Mouse (Mus musculus): ENCODE data around the gene Napb.
A peak's percentile ranks its signal among the peaks of the same experiment; 100 is the strongest.

Gene Napb

DNA sequence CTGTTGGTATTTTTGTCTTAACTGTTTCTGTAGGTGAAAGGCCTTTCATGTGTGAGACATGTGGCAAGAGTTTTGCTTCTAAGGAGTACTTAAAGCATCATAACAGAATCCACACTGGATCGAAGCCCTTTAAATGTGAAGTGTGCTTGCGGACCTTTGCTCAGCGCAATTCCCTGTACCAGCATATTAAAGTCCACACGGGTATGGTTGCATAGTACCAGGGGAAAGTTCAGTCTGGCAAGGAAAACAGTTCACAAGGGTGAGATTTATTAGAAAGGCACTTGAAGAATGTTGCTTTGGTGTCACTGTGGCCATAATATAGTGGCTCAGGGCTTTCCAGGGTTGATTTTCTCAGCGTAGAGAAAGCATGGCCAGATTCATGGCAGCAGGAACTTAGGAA lies 44.3 kb downstream of the Napb start:
- no peak for DNase-seq

GRCm38 (mm10) chr2:148686862-148687261 lies 45.4 kb downstream of the Napb start:
- DNase-seq, result no peak

- no peak for DNase-seq
Observed at GRCm38 (mm10) chr2:148685709-148686108, 46.6 kb downstream of the Napb start.

GRCm38 (mm10) chr2:148684972-148685371 lies 47.3 kb downstream of the Napb start:
- no peak for DNase-seq

- no peak for DNase-seq
Observed at GRCm38 (mm10) chr2:148683031-148683430, 49.2 kb downstream of the Napb start.

GRCm38 (mm10) chr2:148681461-148681891 lies 50.8 kb downstream of the Napb start:
- DNase-seq, result peak in 1 of 2 experiments; percentile 37

DNA sequence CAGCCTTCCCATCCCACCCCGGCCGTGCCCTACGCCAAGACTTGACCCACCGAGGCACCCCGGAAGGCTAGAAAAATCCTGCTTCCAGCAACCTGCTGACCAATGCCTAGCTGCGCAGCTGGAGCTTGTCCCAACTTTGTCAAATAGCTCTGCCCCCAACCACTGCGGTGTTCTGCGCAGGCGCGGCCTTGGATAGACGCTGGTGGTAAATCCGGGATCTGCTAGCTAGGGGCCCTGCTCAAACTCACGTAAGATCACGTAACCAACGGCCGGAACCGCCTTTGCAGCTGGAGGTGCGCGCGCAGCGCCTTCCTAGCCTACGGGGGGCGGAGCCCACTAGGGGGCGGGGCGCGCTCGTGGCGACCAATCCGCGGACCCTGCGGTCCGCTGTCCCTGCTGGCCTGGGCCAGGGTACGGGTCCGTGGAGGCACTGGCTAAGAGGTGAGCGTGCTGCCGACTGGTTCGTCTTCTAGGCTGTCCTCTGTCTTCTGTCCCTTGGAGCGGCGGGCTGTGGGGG lies 51.4 kb downstream of the Napb start, which contains the start of gene Gzf1:
Gzf1 (plus strand) TSS at position 249 of the 517 bp plus-strand sequence.
- peak; percentile 97 to 99 for DNase-seq

- no peak for DNase-seq
Observed at GRCm38 (mm10) chr2:148679346-148679745, 52.9 kb downstream of the Napb start.

DNA sequence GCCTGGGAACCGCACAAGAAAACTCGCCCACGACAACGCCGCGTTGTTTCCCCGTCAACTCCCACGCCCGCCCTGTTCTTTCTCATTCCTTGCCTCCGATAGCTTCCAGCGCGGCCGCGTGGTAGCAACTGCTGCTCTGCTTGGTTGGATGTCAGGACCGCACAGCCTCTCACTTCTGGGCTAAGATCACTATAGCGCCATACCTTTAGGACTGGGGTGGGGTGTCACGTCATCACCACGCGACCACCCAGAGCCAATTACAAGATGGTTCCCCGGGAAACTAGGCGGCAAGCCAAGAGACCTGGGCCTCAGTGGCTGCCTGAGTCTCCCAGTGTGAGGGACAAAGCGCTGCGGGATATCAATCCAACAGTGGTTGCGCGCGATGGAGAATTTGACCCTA lies 54.5 kb downstream of the Napb start:
- DNase-seq, result no peak

- peak; percentile 98 to 99 for DNase-seq
Observed at GRCm38 (mm10) chr2:148672199-148673096, 59.8 kb downstream of the Napb start, which contains the start of gene Nxt1. Gene Nxt1 (plus strand): TSS chr2:148672601.

DNA sequence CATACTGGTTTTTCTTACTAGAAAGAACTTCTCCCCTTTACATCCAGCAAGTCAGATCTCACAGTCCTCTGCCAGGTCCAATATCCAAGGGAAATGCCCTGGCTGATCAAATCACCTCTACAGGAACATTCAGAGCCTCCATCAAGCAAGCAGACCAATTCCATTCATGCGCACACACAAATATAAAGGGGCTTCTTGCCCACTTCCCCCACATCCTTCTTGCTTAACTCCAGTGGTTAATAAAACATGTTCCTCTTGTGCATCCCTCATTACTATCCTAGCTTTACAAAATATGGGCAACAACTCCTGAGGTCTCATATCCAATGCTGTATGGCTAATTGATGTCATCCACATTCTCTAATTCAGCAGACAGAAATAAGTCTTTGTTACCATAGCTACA lies 68.8 kb downstream of the Napb start:
- DNase-seq, result no peak

DNA sequence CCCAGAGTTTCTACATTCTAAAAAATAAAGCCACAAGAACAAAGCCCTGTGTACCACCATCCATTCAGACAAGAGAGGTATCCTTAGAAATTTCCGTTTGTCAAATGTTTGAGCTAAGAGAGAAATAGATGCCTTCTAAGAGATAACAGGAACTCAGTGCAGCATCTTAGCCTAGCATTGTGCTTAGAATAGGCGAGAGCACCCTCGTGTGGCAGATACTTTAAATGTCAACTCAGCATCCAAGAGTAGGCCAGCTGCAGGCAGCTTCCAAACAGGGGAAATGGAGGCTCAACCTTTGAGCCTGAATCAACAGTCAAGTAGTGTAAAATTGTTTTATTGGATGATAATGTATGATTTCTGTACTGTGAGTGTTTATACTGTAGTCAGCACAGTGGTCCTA lies 77.3 kb downstream of the Napb start:
- DNase-seq, result peak; percentile 18 to 60

- no peak for DNase-seq
Observed at GRCm38 (mm10) chr2:148650587-148651357, 81.5 kb downstream of the Napb start.

DNA sequence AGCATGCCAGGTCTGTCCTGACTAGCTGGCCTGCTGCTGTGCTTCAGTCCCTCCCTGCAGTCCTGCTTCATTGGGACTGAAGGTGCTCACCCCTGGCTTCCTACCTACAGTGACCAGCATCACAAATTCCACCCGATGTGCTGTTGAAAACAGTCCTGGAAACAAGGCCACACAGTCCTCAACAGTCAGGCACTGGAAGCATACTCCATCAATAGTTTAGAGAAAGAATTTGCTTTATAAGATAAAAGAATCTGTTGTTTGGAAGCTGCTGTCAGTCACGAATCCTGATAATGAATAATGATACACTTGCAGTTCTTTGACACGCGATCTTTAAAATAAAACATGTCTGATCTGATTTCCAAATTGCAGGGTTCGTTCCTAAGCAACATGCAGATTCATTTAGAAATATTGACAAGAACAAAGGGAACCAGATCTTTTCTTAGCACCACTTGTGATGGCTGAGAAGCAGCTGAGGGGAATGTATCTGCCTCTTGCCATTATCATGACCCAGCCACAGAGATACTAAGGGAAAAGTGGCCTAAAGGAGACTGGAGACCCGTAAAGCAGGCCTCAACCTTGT lies 87.8 kb downstream of the Napb start:
- no peak for DNase-seq

Measured in spleen, adult 18-20 months (tissue).